Mouse (Mus musculus) ES-E14 (cell line): Measurements from ENCODE around the gene Gpr21. TPM values are rescaled to one million over a fixed set of nuclear protein-coding genes. Genes with fewer than 3 reads are reported as not detected.

ENCODE experiments used
- DNase-seq: peaks from one replicate; pipeline ENCODE4 v3.0.0-alpha.2; 2013; ENCODE audit warnings: low read depth, low spot score
- H3K27ac ChIP-seq: 2 replicates; pipeline ENCODE4 v1.5.1; 2012; ENCODE audit warnings: low read depth, mild to moderate bottlenecking, low read length, moderate library complexity, mixed read lengths; ENCODE audit not compliant: poor library complexity, insufficient read depth, severe bottlenecking
- H3K36me3 ChIP-seq: 2 replicates; pipeline ENCODE4 v1.6.1; 2012; ENCODE audit warnings: mild to moderate bottlenecking, low read length, moderate library complexity, mixed read lengths; ENCODE audit not compliant: control insufficient read depth, poor library complexity, insufficient read depth, severe bottlenecking
- H3K4me1 ChIP-seq, 2 experiments: fragments of 150-350 bp in 1 of 2; sonication (generic) in 1 of 2; 2 replicates each; pipeline ENCODE4 v1.6.1; 2012; ENCODE audit warnings: low read length in 2 of 2, mild to moderate bottlenecking in 1 of 2, mixed read lengths in 1 of 2; ENCODE audit not compliant: control insufficient read depth in 2 of 2, insufficient read depth in 2 of 2, poor library complexity in 1 of 2
- H3K4me3 ChIP-seq, 2 experiments: fragments of 150-350 bp in 1 of 2; sonication (generic) in 1 of 2; 2 replicates each; pipeline ENCODE4 v1.5.1; 2012; ENCODE audit warnings: low read length in 2 of 2, low read depth in 1 of 2, mild to moderate bottlenecking in 1 of 2, mixed read lengths in 1 of 2; ENCODE audit not compliant: insufficient read depth in 1 of 2, poor library complexity in 1 of 2, severe bottlenecking in 1 of 2
- H3K9ac ChIP-seq: 2 replicates; pipeline ENCODE4 v1.6.1; 2012; ENCODE audit warnings: low read depth, mild to moderate bottlenecking, low read length, mixed read lengths; ENCODE audit not compliant: poor library complexity, insufficient read depth, severe bottlenecking
- H3K9me3 ChIP-seq: fragments of 150-350 bp; sonication (generic); 2 replicates; pipeline ENCODE4 v1.6.1; 2012; ENCODE audit warnings: low read depth, mild to moderate bottlenecking, low read length; ENCODE audit not compliant: control insufficient read depth, insufficient read depth
- CHD2 ChIP-seq: IDR thresholded peaks from 2 replicates; pipeline ENCODE4 v1.6.1; 2014; ENCODE audit warnings: mild to moderate bottlenecking, low read depth, low read length, inconsistent platforms
- HCFC1 ChIP-seq: IDR thresholded peaks from 2 replicates; pipeline ENCODE4 v1.6.1; 2012; ENCODE audit warnings: low read length, inconsistent platforms, borderline replicate concordance; ENCODE audit not compliant: insufficient read depth
- MAFK ChIP-seq: IDR thresholded peaks from 2 replicates; pipeline ENCODE4 v1.6.1; 2014; ENCODE audit warnings: mild to moderate bottlenecking, low read depth, low read length, inconsistent platforms; ENCODE audit not compliant: insufficient read depth
- ZC3H11A ChIP-seq: IDR thresholded peaks from 2 replicates; pipeline ENCODE4 v1.6.1; 2012; ENCODE audit warnings: low read depth, mild to moderate bottlenecking, inconsistent platforms, low read length, borderline replicate concordance
- ZNF384 ChIP-seq: IDR thresholded peaks from 2 replicates; pipeline ENCODE4 v1.6.1; 2012; ENCODE audit warnings: low read depth, low read length, inconsistent platforms
- in situ Hi-C, 2 experiments: fragments of 600-800 bp; cut with MboI; formaldehyde crosslinking; loops; one replicate each; pipeline ENCODE4 v1.15.1; 2025; ENCODE audit warnings: low sequenced_read_pairs in 2 of 2, inconsistent platforms in 1 of 2; ENCODE audit not compliant: unreplicated experiment in 2 of 2
- total RNA-seq: library from RNA; depleted of rRNA; stranded (reverse); fragments of 300-350 nt; gene quantifications from 2 replicates; pipeline ENCODE4 v1.2.3, GENCODE M21; 2012

Gene Gpr21
- total RNA-seq, 1 experiment, result 1.7 TPM

DNA sequence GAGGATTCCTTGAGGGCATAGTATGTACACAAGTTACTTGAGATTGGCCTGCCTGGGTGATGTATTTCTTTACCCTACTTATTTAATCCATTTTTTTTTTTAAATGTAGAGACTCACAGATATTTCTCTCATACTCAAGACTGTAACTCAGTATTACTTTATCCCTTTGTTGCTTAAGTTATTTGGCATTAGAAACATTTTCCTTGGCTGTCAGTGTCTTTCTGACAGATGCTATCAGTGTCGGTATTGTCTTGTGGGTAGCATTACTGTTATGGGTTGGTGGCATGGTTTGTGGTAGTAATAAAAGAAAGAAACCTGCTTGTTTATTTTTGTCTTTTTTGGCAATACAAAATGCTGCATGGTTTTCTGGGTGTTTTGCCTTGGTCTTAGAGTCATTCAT, 14.6 kb downstream of the Gpr21 start:
- no peak overlapping the region for H3K4me3 ChIP-seq
- no peak for DNase-seq
- no peaks in the 10 kb centered on the region for H3K4me1 ChIP-seq
- TF ChIP-seq HCFC1 (no peak), ZC3H11A (no peak), ZNF384 (no peak), MAFK (no peak), CHD2 (no peak)
- H3K9ac ChIP-seq, result no peak overlapping the region
- in situ Hi-C loops, result no loop called here
- H3K36me3 ChIP-seq, result peaks cover 3% of the 10 kb centered on the region
- no peaks in the 10 kb centered on the region for H3K9me3 ChIP-seq
- H3K27ac ChIP-seq, result no peak overlapping the region

GRCm38 (mm10) chr2:37531639-37532038, 15.5 kb downstream of the Gpr21 start:
- TF ChIP-seq CHD2 (no peak), HCFC1 (no peak), MAFK (no peak), ZC3H11A (no peak), ZNF384 (no peak)
- in situ Hi-C loops, result no loop called here
- H3K9me3 ChIP-seq, result no peaks in the 10 kb centered on the region

GRCm38 (mm10) chr2:37549346-37550012, 33.3 kb downstream of the Gpr21 start:
- Histone ChIP-seq H3K27ac (no peak overlapping the region), H3K9me3 (no peaks in the 10 kb centered on the region), H3K4me1 (no peaks in the 10 kb centered on the region), H3K36me3 (no peaks in the 10 kb centered on the region; the same call in 1 of the 2 replicates), H3K9ac (no peak overlapping the region), H3K4me3 (no peak overlapping the region)
- TF ChIP-seq CHD2 (no peak), ZNF384 (no peak), ZC3H11A (no peak), MAFK (no peak), HCFC1 (no peak)
- DNase-seq, result no peak
- in situ Hi-C loops, result no loop called here

More at GRCm38 (mm10) chr2:37531639-37532038, 15.5 kb downstream of the Gpr21 start:
- no peak for DNase-seq
- H3K27ac ChIP-seq, result no peak overlapping the region
- H3K36me3 ChIP-seq, result peaks cover 3% of the 10 kb centered on the region
- no peaks in the 10 kb centered on the region for H3K4me1 ChIP-seq
- no peak overlapping the region for H3K4me3 ChIP-seq
- no peak overlapping the region for H3K9ac ChIP-seq

GRCm38 (mm10) chr2:37556366-37556765, 40.2 kb downstream of the Gpr21 start:
- Histone ChIP-seq H3K27ac (no peak overlapping the region), H3K4me3 (no peak overlapping the region), H3K36me3 (peaks cover 12% of the 10 kb centered on the region), H3K4me1 (no peaks in the 10 kb centered on the region), H3K9ac (no peak overlapping the region), H3K9me3 (no peaks in the 10 kb centered on the region)
- DNase-seq, result no peak
- TF ChIP-seq MAFK (no peak), CHD2 (no peak), ZC3H11A (no peak), HCFC1 (no peak), ZNF384 (no peak)
- in situ Hi-C loops, result no loop called here

DNA sequence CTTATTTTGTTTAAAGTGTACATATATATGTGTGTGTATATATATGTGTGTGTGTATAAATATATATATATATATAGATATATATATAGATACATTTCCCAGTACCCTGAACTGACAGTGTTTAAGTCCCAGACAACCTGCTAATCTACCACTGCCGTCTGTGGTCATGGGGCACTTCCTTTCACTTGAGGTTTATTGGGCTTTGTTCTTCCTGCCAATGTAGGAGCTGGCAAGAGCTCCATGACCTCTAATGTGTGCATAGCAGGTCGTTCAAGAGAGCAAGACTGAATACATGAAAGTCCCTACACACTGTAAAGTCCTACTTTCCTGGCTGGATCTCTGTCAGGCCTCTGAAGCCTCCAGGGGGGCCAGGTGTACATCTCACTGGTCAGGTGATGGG, 49.4 kb downstream of the Gpr21 start:
- Histone ChIP-seq H3K9ac (no peak overlapping the region), H3K4me1 (no peaks in the 10 kb centered on the region), H3K36me3 (peaks cover 17% of the 10 kb centered on the region), H3K27ac (no peak overlapping the region), H3K4me3 (no peak overlapping the region), H3K9me3 (no peaks in the 10 kb centered on the region)
- in situ Hi-C loops, result no loop called here
- DNase-seq, result no peak
- no peak for TF ChIP-seq ZNF384
- TF ChIP-seq CHD2, result no peak
- TF ChIP-seq MAFK, result no peak
- TF ChIP-seq ZC3H11A, result no peak
- TF ChIP-seq HCFC1, result no peak
